Mouse (Mus musculus) brain, embryonic 14.5 days (tissue): ENCODE results near the gene Gnptab.

Source experiments
- CTCF ChIP-seq: fragments of 200-500 bp; IDR thresholded peaks from 2 replicates; pipeline ENCODE4 v1.5.1; 2012; ENCODE audit warnings: inconsistent platforms, mild to moderate bottlenecking, moderate library complexity, borderline replicate concordance; ENCODE audit not compliant: insufficient read depth, insufficient read length; ENCODE audit errors: extremely low read depth
- POLR2A ChIP-seq: fragments of 200-500 bp; IDR thresholded peaks from 2 replicates; pipeline ENCODE4 v1.6.1; 2012; ENCODE audit warnings: mild to moderate bottlenecking, inconsistent platforms, borderline replicate concordance; ENCODE audit not compliant: poor library complexity, insufficient read depth, insufficient read length, severe bottlenecking; ENCODE audit errors: extremely low read depth

GRCm38 (mm10) chr10:88404220-88404619 is 25.3 kb downstream of the Gnptab start:
- no peak for TF ChIP-seq CTCF
- TF ChIP-seq POLR2A: no peak
